In genomic region chr2:117450172-117450865, GRCm38 (mm10) we compare ENCODE assay signal across 8 mouse cellular contexts.
DNase-seq lines count a peak whose midpoint lies in the region; ATAC-seq and TF ChIP-seq lines count a peak whose summit lies in the region.

No protein-coding gene starts in this region.

- H3K27me3 ChIP-seq in neural tube, embryonic 13.5 days: no peaks in the 10 kb centered on the region
- H3K27me3 ChIP-seq in forebrain, postnatal 0 days (ENCODE audit: insufficient read depth, low read length): no peaks in the 10 kb centered on the region; the same call in 1 of the 2 replicates
- no peaks in the 10 kb centered on the region for H3K27me3 ChIP-seq in neural tube, embryonic 14.5 days (ENCODE audit: control insufficient read depth, insufficient read depth, low read length)

- WGBS in neural tube, embryonic 13.5 days: 64% methylated on average over 7 of the region's 7 CpGs
- WGBS in forebrain, postnatal 0 days: 57% methylated on average over 7 of the region's 7 CpGs
- WGBS in neural tube, embryonic 14.5 days: 68% methylated on average over 7 of the region's 7 CpGs

- H3K4me1 ChIP-seq in neural tube, embryonic 13.5 days (replicated peaks): no peaks in the 10 kb centered on the region
- H3K4me1 ChIP-seq in forebrain, postnatal 0 days (ENCODE audit: insufficient read depth): no peaks in the 10 kb centered on the region
- H3K4me1 ChIP-seq in neural tube, embryonic 14.5 days (ENCODE audit: control insufficient read depth, insufficient read depth, low read length): no peaks in the 10 kb centered on the region

- no peaks in the 10 kb centered on the region for H3K9me3 ChIP-seq in neural tube, embryonic 13.5 days
- no peaks in the 10 kb centered on the region for H3K9me3 ChIP-seq in forebrain, postnatal 0 days (ENCODE audit: low read length)
- no peaks in the 10 kb centered on the region for H3K9me3 ChIP-seq in neural tube, embryonic 14.5 days (ENCODE audit: control insufficient read depth, low read length)

- DNase-seq in adrenal gland, adult 2 months: peak; percentile 31
- no peak for DNase-seq in adrenal gland, adult 8-10 months
- no peak for DNase-seq in neural tube, embryonic 10.5 days (ENCODE audit: extremely low spot score, low spot score)
- DNase-seq in forebrain, postnatal 0 days: peak; percentile 67
- DNase-seq in layer of hippocampus, adult 9-11 months: peak; percentile 71
- no peak for DNase-seq in yolk sac, embryonic 10.5 days (ENCODE audit: low spot score)

- no peak overlapping the region for H3K27ac ChIP-seq in neural tube, embryonic 13.5 days (replicated peaks)
- H3K27ac ChIP-seq in forebrain, postnatal 0 days (ENCODE audit: low read depth, low read length): no peak overlapping the region
- H3K27ac ChIP-seq in neural tube, embryonic 14.5 days (ENCODE audit: low read depth, low read length): no peak overlapping the region

- 0 out of 2 replicates have a peak, but pooled peaks have one; percentile 65 for ATAC-seq in neural tube, embryonic 13.5 days (ENCODE audit: low read depth)
- ATAC-seq in forebrain, postnatal 0 days: peak; percentile 88
- ATAC-seq in neural tube, embryonic 14.5 days (ENCODE audit: low read depth): peak; percentile 86

- no peak overlapping the region for H3K9ac ChIP-seq in neural tube, embryonic 13.5 days
- H3K9ac ChIP-seq in forebrain, postnatal 0 days: no peak overlapping the region
- H3K9ac ChIP-seq in neural tube, embryonic 14.5 days (replicated peaks; ENCODE audit: low read depth, low read length): no peak overlapping the region

- peak; percentile 77 for TF ChIP-seq CTCF in forebrain, postnatal 0 days (IDR thresholded peaks at IDR 0.05; ENCODE audit: low read depth)

- no peaks in the 10 kb centered on the region for H3K36me3 ChIP-seq in neural tube, embryonic 13.5 days
- no peaks in the 10 kb centered on the region for H3K36me3 ChIP-seq in forebrain, postnatal 0 days (ENCODE audit: insufficient read depth)
- H3K36me3 ChIP-seq in neural tube, embryonic 14.5 days (ENCODE audit: control insufficient read depth, insufficient read depth, low read length): no peaks in the 10 kb centered on the region

- H3K4me2 ChIP-seq in neural tube, embryonic 13.5 days: no peak overlapping the region
- H3K4me2 ChIP-seq in forebrain, postnatal 0 days (ENCODE audit: low read depth): no peak overlapping the region
- H3K4me2 ChIP-seq in neural tube, embryonic 14.5 days (ENCODE audit: low read depth, low read length): no peak overlapping the region

- no peak overlapping the region for H3K4me3 ChIP-seq in neural tube, embryonic 13.5 days
- no peak overlapping the region for H3K4me3 ChIP-seq in forebrain, postnatal 0 days (ENCODE audit: low read depth, low read length)
- H3K4me3 ChIP-seq in neural tube, embryonic 14.5 days (ENCODE audit: low read depth, low read length): no peak overlapping the region

Comparison
In these comparisons a context has a peak if more than half of its experiments do, and no peak if none do; other contexts are left out.
1. DNase-seq: peak in adrenal gland, adult 2 months (single experiment), forebrain, postnatal 0 days (single experiment) and layer of hippocampus, adult 9-11 months (single experiment); none in adrenal gland, adult 8-10 months (single experiment), neural tube, embryonic 10.5 days (single experiment) and yolk sac, embryonic 10.5 days (single experiment).
2. Peak in every context shown above with its lines, with median percentiles within 50 percentile points of each other: ATAC-seq.